ENCODE assay signal across 28 mouse cellular contexts in genomic region chr17:62765165-62765564, GRCm38 (mm10).
"Had no signal": no experiment of that assay in that cellular context is flagged by ENCODE, and none has a peak within 500 bp of the region (broad histone marks: within the 10 kb centered on the region; RNA-seq: fewer than 3 reads in every experiment).

No protein-coding gene starts in this region.

- H3K4me1 ChIP-seq: intestine, embryonic 15.5 days; liver, embryonic 13.5 days; liver, embryonic 15.5 days had no signal

- ATAC-seq: hindbrain, postnatal 0 days; intestine, embryonic 15.5 days had no signal

- H3K9me3 ChIP-seq: heart, embryonic 13.5 days; heart, embryonic 15.5 days; hindbrain, embryonic 13.5 days; hindbrain, embryonic 15.5 days; intestine, embryonic 15.5 days; kidney, embryonic 15.5 days; limb, embryonic 10.5 days; limb, embryonic 12.5 days; liver, embryonic 13.5 days; liver, embryonic 15.5 days had no signal

- H3K27me3 ChIP-seq: heart, embryonic 13.5 days; heart, embryonic 15.5 days; hindbrain, embryonic 13.5 days; hindbrain, embryonic 15.5 days; intestine, embryonic 15.5 days; kidney, embryonic 15.5 days; limb, embryonic 12.5 days; liver, embryonic 13.5 days; liver, embryonic 15.5 days had no signal

- H3K27ac ChIP-seq: gastrocnemius, adult 2 months; heart, embryonic 13.5 days; heart, embryonic 15.5 days; hindbrain, embryonic 13.5 days; hindbrain, embryonic 15.5 days; hindbrain, postnatal 0 days; intestine, embryonic 15.5 days; kidney, embryonic 15.5 days; kidney, postnatal 0 days; layer of hippocampus, adult 2 months; left cerebral cortex, adult 2 months; limb, embryonic 10.5 days; limb, embryonic 12.5 days; liver, embryonic 13.5 days; liver, embryonic 15.5 days had no signal

- H3K4me3 ChIP-seq: gastrocnemius, adult 2 months; heart, embryonic 13.5 days; heart, embryonic 15.5 days; hindbrain, embryonic 13.5 days; hindbrain, embryonic 15.5 days; intestine, embryonic 15.5 days; kidney, embryonic 15.5 days; layer of hippocampus, adult 2 months; left cerebral cortex, adult 2 months; limb, embryonic 10.5 days; limb, embryonic 12.5 days; liver, embryonic 13.5 days; liver, embryonic 15.5 days had no signal

- H3K4me2 ChIP-seq: heart, embryonic 11.5 days; heart, embryonic 13.5 days; heart, embryonic 15.5 days; hindbrain, embryonic 13.5 days; hindbrain, embryonic 15.5 days; intestine, embryonic 15.5 days; kidney, embryonic 15.5 days; limb, embryonic 12.5 days; liver, embryonic 11.5 days; liver, embryonic 13.5 days; liver, embryonic 15.5 days had no signal

- H3K9ac ChIP-seq: heart, embryonic 13.5 days; heart, embryonic 15.5 days; hindbrain, embryonic 13.5 days; hindbrain, embryonic 15.5 days; intestine, embryonic 15.5 days; kidney, embryonic 15.5 days; limb, embryonic 12.5 days; liver, embryonic 13.5 days; liver, embryonic 15.5 days had no signal

- H3K36me3 ChIP-seq: heart, embryonic 13.5 days; heart, embryonic 15.5 days; hindbrain, embryonic 13.5 days; hindbrain, embryonic 15.5 days; intestine, embryonic 15.5 days; kidney, embryonic 15.5 days; limb, embryonic 10.5 days; limb, embryonic 12.5 days; liver, embryonic 13.5 days; liver, embryonic 15.5 days had no signal

- DNase-seq: gastrocnemius, adult 2 months; gastrocnemius, postnatal 10 days; gastrocnemius, postnatal 25 days; heart, adult 18-20 months; heart, postnatal 14 days; heart, postnatal 36 days; kidney, adult 11 months; kidney, adult 2 months; kidney, adult 9 months; kidney, postnatal 25 days; kidney, postnatal 4 days; liver; liver, embryonic 13.5 days had no signal
